Mouse (Mus musculus) liver, embryonic 16.5 days (tissue): Measurements from ENCODE around the gene Ppm1g. TPM values are rescaled to one million over a fixed set of nuclear protein-coding genes. Genes with fewer than 3 reads are reported as not detected.

Experiments
- ATAC-seq: fragments of 200-750 bp; cut with Nextera tagmentation; 2 replicates; pipeline ENCODE4 v1.8.0; 2017; ENCODE audit warnings: low read depth, mild to moderate bottlenecking, moderate number of reproducible peaks, moderate library complexity
- H3K27ac ChIP-seq: fragments of 300-500 bp; sonication (generic); 2 replicates; pipeline ENCODE4 v1.5.1; 2014; ENCODE audit warnings: mild to moderate bottlenecking, low read length
- H3K27me3 ChIP-seq: fragments of 300-500 bp; sonication (generic); 2 replicates; pipeline ENCODE4 v1.6.1; 2014; ENCODE audit warnings: low read depth, low read length, mixed read lengths; ENCODE audit not compliant: control insufficient read depth, insufficient read depth
- H3K36me3 ChIP-seq: fragments of 300-500 bp; sonication (generic); 2 replicates; pipeline ENCODE4 v1.6.1; 2014; ENCODE audit warnings: mild to moderate bottlenecking; ENCODE audit not compliant: control insufficient read depth, insufficient read depth
- H3K4me1 ChIP-seq: fragments of 300-500 bp; sonication (generic); 2 replicates; pipeline ENCODE4 v1.6.1; 2014; ENCODE audit warnings: low read depth, low read length, mixed read lengths; ENCODE audit not compliant: control insufficient read depth
- H3K4me2 ChIP-seq: fragments of 300-500 bp; sonication (generic); 2 replicates; pipeline ENCODE4 v1.6.1; 2014; ENCODE audit warnings: low read depth, low read length, mixed read lengths
- H3K4me3 ChIP-seq: fragments of 300-500 bp; sonication (generic); 2 replicates; pipeline ENCODE4 v1.5.1; 2014; ENCODE audit warnings: low read depth, mild to moderate bottlenecking, low read length
- H3K9ac ChIP-seq: fragments of 300-500 bp; sonication (generic); 2 replicates; pipeline ENCODE4 v1.6.1; 2014; ENCODE audit warnings: low read depth, low read length
- H3K9me3 ChIP-seq: fragments of 300-500 bp; sonication (generic); replicated peaks from 2 replicates; pipeline ENCODE4 v1.6.1; 2016; ENCODE audit warnings: low read length; ENCODE audit not compliant: control insufficient read depth
- WGBS: fragments of 180-500 bp; shearing (Covaris S2); extraction: QIAGEN DNeasy Blood & Tissue Kit; methylation state at CpG from one replicate; pipeline ENCODE4 v1.1.7; 2014; ENCODE audit not compliant: insufficient replicate concordance; 5-methylcytosine and 5-hydroxymethylcytosine counted together
- polyA plus RNA-seq: library from polyadenylated mRNA; unstranded; fragments of >200 nt; fragmentation: Nextera tagmentation; extraction: Ambion mirVana; gene quantifications from 2 replicates; pipeline ENCODE4 v1.2.1, GENCODE M21; 2015

Gene Ppm1g
- polyA plus RNA-seq, 1 experiment from 2014 or later = 90.8 TPM

DNA sequence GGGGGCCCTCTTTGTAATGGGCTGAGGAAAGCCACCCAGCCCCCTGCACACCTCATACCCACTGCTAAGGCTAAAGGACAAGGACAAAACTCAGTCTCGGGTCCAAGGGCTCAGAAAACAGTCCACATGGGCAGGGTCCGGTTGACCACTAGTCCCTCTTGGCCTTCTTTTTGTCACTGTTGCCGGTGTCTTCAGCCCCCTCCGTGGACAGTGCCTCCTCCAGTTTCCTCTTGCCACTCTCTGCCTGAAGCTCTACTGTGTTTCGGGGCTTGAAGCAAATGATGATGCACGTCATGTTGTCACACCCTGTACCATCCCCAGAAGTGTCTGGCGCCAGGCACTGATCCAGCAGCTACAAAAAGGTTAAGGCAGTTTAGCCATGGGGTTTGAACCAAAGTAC lies 17.6 kb downstream of the Ppm1g start:
- peak overlapping the region; percentile 79 for H3K27ac ChIP-seq
- no peaks in the 10 kb centered on the region for H3K27me3 ChIP-seq
- peak overlapping the region; percentile 87 for H3K4me2 ChIP-seq
- peaks cover 11% of the 10 kb centered on the region for H3K4me1 ChIP-seq
- 81% methylated on average over 7 of the region's 7 CpGs for WGBS
- no peak overlapping the region; the same call in 1 of the 2 replicates for H3K9ac ChIP-seq
- ATAC-seq = no peak
- H3K36me3 ChIP-seq = peaks cover 63% of the 10 kb centered on the region
- peak overlapping the region; percentile 85 for H3K4me3 ChIP-seq
- no peaks in the 10 kb centered on the region for H3K9me3 ChIP-seq

GRCm38 (mm10) chr5:31201742-31202590 lies 18.5 kb downstream of the Ppm1g start, which contains the start of gene Zfp513:
Gene Zfp513 (minus strand): TSS chr5:31202303.
- Histone ChIP-seq H3K4me2 (peak within 1 kb of the TSS; percentile 87), H3K9ac (peak within 1 kb of the TSS; percentile 83), H3K4me3 (peak within 1 kb of the TSS; percentile 85), H3K9me3 (no peaks in the 10 kb centered on the region), H3K4me1 (peaks cover 11% of the 10 kb centered on the region), H3K27me3 (no peaks in the 10 kb centered on the region), H3K27ac (peak within 1 kb of the TSS; percentile 84), H3K36me3 (peaks cover 63% of the 10 kb centered on the region)
- 1% methylated on average over 53 of the region's 53 CpGs for WGBS
- peak; percentile 99 for ATAC-seq

DNA sequence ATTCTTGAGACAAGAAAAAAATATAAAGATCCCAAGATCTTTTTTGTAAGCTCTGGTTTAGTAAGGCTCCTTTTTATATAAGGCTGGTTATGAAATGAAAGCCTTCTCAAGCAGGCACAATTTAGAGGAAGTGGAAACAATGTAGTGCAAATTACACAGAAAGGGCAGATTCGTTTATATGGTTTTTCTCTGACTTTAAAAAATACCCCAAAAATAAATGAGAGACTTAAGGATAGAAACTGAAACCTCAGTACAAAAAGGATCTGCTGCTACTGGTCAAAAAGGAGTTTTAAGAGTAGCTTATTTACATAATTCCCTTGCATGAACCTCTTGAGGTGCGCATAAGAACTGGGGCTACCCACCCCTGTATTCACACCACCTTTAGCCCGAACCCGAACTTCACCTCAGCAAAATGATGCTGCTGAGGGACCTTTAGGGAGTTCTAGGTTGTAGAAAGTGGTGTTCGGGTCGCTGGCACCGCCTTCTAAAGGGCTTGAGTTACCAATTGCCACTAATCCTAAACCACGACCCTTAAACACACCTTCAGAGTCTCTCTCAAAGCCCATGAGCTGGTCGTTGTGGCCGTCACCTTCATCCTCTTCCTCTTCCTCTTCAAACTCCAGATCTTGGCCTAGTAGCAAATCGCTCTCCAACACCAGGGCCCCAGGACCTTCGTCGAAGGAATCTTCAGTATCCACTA lies 19.3 kb downstream of the Ppm1g start:
- H3K4me3 ChIP-seq = peak overlapping the region; percentile 85
- peak overlapping the region; percentile 55 for H3K4me2 ChIP-seq
- peaks cover 66% of the 10 kb centered on the region for H3K36me3 ChIP-seq
- peak overlapping the region; percentile 83 for H3K9ac ChIP-seq
- H3K9me3 ChIP-seq = no peaks in the 10 kb centered on the region
- no peak for ATAC-seq
- 18% methylated on average over 13 of the region's 13 CpGs for WGBS
- H3K4me1 ChIP-seq = peaks cover 11% of the 10 kb centered on the region
- peak overlapping the region; percentile 84 for H3K27ac ChIP-seq
- H3K27me3 ChIP-seq = no peaks in the 10 kb centered on the region

GRCm38 (mm10) chr5:31200327-31200768 lies 20.1 kb downstream of the Ppm1g start:
- Histone ChIP-seq H3K4me3 (no peak overlapping the region), H3K4me1 (peaks cover 11% of the 10 kb centered on the region), H3K27ac (no peak overlapping the region), H3K9ac (no peak overlapping the region), H3K4me2 (no peak overlapping the region), H3K36me3 (peaks cover 68% of the 10 kb centered on the region), H3K9me3 (no peaks in the 10 kb centered on the region), H3K27me3 (no peaks in the 10 kb centered on the region)
- no peak for ATAC-seq
- 87% methylated on average over 27 of the region's 27 CpGs for WGBS

GRCm38 (mm10) chr5:31199893-31200292 lies 20.6 kb downstream of the Ppm1g start:
- H3K4me3 ChIP-seq = no peak overlapping the region
- WGBS = 74% methylated on average over 9 of the region's 9 CpGs
- H3K4me2 ChIP-seq = no peak overlapping the region
- H3K9ac ChIP-seq = no peak overlapping the region
- H3K27me3 ChIP-seq = no peaks in the 10 kb centered on the region
- H3K9me3 ChIP-seq = no peaks in the 10 kb centered on the region
- peaks cover 66% of the 10 kb centered on the region for H3K36me3 ChIP-seq
- ATAC-seq = no peak
- peaks cover 11% of the 10 kb centered on the region for H3K4me1 ChIP-seq
- no peak overlapping the region for H3K27ac ChIP-seq

DNA sequence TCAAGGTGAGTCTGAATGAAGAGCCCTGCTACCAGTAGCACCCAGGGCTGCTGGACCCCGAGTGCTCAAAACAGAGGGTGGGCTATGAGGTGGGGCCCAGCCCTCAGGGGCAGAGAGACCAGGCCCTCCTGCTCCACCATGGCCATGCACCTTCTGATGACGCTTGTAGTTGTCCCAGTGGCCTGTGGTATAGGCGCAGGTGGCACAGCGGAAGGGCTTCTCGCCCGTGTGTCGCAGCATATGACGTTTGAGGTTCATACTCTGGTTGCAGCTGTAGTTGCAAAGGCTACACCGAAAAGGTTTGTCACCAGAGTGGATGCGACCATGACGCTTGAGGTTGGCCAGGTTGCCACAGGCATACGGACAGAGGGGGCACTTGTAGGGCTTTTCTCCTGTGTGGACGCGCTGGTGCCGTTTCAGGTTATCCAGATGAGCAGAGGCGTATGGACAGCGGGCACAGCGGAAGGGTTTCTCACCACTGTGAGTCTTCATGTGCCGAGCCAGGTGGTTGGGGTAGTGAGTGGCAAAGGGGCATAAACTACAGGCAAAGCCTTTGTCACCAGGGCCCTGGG lies 21.1 kb downstream of the Ppm1g start:
- Histone ChIP-seq H3K4me3 (no peak overlapping the region), H3K9ac (no peak overlapping the region), H3K9me3 (no peaks in the 10 kb centered on the region), H3K4me1 (peaks cover 16% of the 10 kb centered on the region), H3K4me2 (no peak overlapping the region), H3K27me3 (no peaks in the 10 kb centered on the region), H3K36me3 (peaks cover 63% of the 10 kb centered on the region), H3K27ac (no peak overlapping the region)
- 90% methylated on average over 19 of the region's 19 CpGs for WGBS
- ATAC-seq = no peak

DNA sequence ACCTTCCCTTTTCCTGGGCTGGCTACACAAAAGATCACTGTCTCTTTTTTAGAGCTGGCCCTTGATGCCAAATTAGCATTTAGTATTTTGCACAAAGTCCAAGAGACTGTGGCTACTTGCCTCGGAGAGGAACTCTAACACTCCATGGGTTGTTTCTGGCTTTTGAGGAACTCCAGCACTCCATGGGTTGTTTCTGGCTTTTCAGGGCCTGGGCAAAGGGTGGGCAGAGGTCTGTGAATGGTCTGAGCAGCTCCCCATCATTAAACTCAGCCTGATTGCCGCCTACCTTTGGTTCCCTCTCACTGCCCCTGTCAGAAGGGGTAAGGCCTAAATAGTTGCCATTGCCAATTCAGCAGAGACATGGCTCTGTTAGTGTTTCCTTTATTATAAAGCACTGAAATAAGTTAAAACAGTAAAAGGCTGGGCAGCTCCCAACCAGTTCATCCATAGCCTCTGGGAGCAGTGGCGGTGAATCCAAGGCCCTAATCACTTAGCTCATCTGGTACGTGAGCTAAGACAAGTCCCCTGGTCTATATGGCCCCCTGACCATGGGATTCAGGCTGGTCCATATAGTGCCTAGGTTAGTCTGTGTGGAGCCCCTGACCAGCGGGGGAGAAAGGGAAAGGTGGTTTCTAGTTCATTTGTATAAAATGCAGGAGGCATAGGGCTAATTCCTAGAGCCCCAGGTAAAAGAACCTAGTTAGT lies 21.7 kb downstream of the Ppm1g start:
- ATAC-seq = no peak

DNA sequence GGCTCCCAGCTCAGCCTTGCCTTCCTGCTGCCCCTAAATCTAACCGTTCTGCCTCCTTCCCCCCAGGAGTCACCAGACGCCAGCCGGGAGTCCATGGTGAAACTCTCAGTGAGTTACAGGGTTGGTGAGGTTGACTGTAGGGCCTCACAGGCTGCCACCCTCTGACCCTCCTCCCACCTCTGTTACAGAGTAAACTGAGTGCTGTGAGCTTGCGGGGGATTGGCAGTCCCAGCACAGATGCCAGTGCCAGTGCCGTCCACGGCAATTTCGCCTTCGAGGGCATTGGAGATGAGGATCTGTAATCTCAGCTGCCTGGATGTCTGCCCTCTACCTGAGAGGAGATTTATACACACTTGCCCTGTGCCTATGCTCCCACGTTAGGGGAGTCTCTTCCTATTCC lies 22.3 kb downstream of the Ppm1g start:
- no peaks in the 10 kb centered on the region for H3K27me3 ChIP-seq
- peaks cover 21% of the 10 kb centered on the region for H3K4me1 ChIP-seq
- H3K4me2 ChIP-seq = no peak overlapping the region
- no peak overlapping the region for H3K4me3 ChIP-seq
- H3K9me3 ChIP-seq = no peaks in the 10 kb centered on the region
- H3K27ac ChIP-seq = no peak overlapping the region
- no peak overlapping the region for H3K9ac ChIP-seq
- ATAC-seq = no peak
- peaks cover 58% of the 10 kb centered on the region for H3K36me3 ChIP-seq
- 80% methylated on average over 9 of the region's 9 CpGs for WGBS

More for the DNA sequence above, 21.7 kb downstream of the Ppm1g start:
- H3K4me3 ChIP-seq = no peak overlapping the region
- H3K9me3 ChIP-seq = no peaks in the 10 kb centered on the region
- no peak overlapping the region for H3K9ac ChIP-seq
- 74% methylated on average over 5 of the region's 5 CpGs for WGBS
- H3K4me1 ChIP-seq = peaks cover 21% of the 10 kb centered on the region
- peaks cover 58% of the 10 kb centered on the region for H3K36me3 ChIP-seq
- H3K4me2 ChIP-seq = no peak overlapping the region
- H3K27me3 ChIP-seq = no peaks in the 10 kb centered on the region
- H3K27ac ChIP-seq = no peak overlapping the region
